In the genomic region with DNA sequence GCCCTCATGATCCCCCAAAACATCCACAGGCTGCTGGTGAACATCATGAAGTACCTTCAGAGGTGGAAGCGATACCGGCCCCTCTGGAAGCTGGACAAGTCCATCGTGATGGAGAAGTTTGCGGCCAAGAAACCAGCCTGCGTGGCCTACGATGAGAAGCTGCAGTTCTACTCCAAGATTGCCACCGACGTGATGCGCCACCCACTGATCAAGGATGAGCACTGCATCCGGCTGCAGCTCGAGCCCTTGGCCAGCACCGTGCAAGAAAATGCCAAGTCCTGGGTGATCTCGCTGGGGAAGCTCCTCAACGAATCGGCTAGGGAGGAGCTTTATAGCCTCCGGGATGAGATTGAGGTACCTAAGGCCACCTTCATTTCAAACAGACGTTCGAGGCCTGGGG, we compare ENCODE assay signal across 9 mouse cellular contexts. TPM values are rescaled to one million over a fixed set of nuclear protein-coding genes. Genes with fewer than 3 reads are reported as not detected.
DNase-seq lines count a peak whose midpoint lies in the region; TF ChIP-seq lines count a peak whose summit lies in the region.
"Had no signal": no experiment of that assay in that cellular context is flagged by ENCODE, and none has a peak within 500 bp of the region (broad histone marks: within the 10 kb centered on the region; RNA-seq: fewer than 3 reads in every experiment).

No protein-coding gene starts in this region.

- dilution Hi-C loops in CH12.LX (cut with MboI; ENCODE audit: extremely low pct_ligation_motif_present, extremely low pct_unique_long_range_greater_than_20kb, low sequenced_read_pairs): no loop called here

- H3K4me2 ChIP-seq in CH12.LX (ENCODE audit: insufficient read depth, low read depth, poor library complexity, severe bottlenecking): no peak overlapping the region
- H3K4me2 ChIP-seq: neural tube, embryonic 13.5 days had no signal

- no peaks in the 10 kb centered on the region for H3K79me2 ChIP-seq in CH12.LX (replicated peaks; ENCODE audit: control insufficient read depth, extremely low read depth, insufficient read depth, poor library complexity, severe bottlenecking)

- H3K27me3 ChIP-seq in CH12.LX (replicated peaks): no peaks in the 10 kb centered on the region
- H3K27me3 ChIP-seq: neural tube, embryonic 13.5 days had no signal

- TF ChIP-seq EP300 in CH12.LX (IDR thresholded peaks at IDR 0.05; ENCODE audit: low read length): no peak

- no peak for TF ChIP-seq POLR2A in CH12.LX (IDR thresholded peaks at IDR 0.05; ENCODE audit: low read depth, low read length)

- H3K9me3 ChIP-seq in CH12.LX (replicated peaks; ENCODE audit: low read length): peaks cover 5% of the 10 kb centered on the region
- H3K9me3 ChIP-seq: neural tube, embryonic 13.5 days had no signal

- H3K4me1 ChIP-seq in CH12.LX (ENCODE audit: control insufficient read depth in 1 of 2, insufficient read depth in 2 of 2): no peaks in the 10 kb centered on the region
- H3K4me1 ChIP-seq: neural tube, embryonic 13.5 days had no signal

- peak; percentile 45 for TF ChIP-seq RAD21 in CH12.LX (IDR thresholded peaks at IDR 0.05; ENCODE audit: low read depth, low read length)

- peak; percentile 30 to 66; a peak in 3 of 4 replicates for TF ChIP-seq CTCF in CH12.LX (conservative IDR thresholded peaks at IDR 0.05 in 1 of 2, IDR thresholded peaks at IDR 0.05 in 1 of 2; ENCODE audit: low read depth in 2 of 2, low read length in 2 of 2)

- no peak overlapping the region for H3K4me3 ChIP-seq in CH12.LX (replicated peaks in 1 of 3; ENCODE audit: low read depth in 2 of 3, low read length in 2 of 3, poor library complexity in 1 of 3)
- H3K4me3 ChIP-seq: neural tube, embryonic 13.5 days had no signal

- no peak overlapping the region for H3K9ac ChIP-seq in CH12.LX (ENCODE audit: insufficient read depth, low read depth)
- H3K9ac ChIP-seq: neural tube, embryonic 13.5 days had no signal

- H3K36me3 ChIP-seq in CH12.LX (replicated peaks in 1 of 2; ENCODE audit: control insufficient read depth in 1 of 2, insufficient read depth in 1 of 2, low read length in 1 of 2): no peaks in the 10 kb centered on the region
- H3K36me3 ChIP-seq: neural tube, embryonic 13.5 days had no signal

- in situ Hi-C loops in CH12.LX (cut with MboI; ENCODE audit: low pct_ligation_motif_present, low pct_unique_long_range_greater_than_20kb, low sequenced_read_pairs): no loop called here

- H3K27ac ChIP-seq in CH12.LX (ENCODE audit: insufficient read depth, low read depth): no peak overlapping the region
- H3K27ac ChIP-seq: neural tube, embryonic 13.5 days had no signal

- peak; percentile 36 to 39 for DNase-seq in cerebellum, postnatal 10 days
- DNase-seq in cerebellum, adult 11-12 months: no peak
- DNase-seq in left cerebral cortex, adult 18-20 months (ENCODE audit: low spot score in 2 of 2): peak; percentile 6 to 16
- no peak for DNase-seq in left cerebral cortex, adult 8-10 months (ENCODE audit: low spot score in 2 of 2)
- DNase-seq in CH12.LX (ENCODE audit: extremely low read depth): peak; percentile 22
- DNase-seq in embryo, embryonic 10.5 days (ENCODE audit: low spot score): peak; percentile 8
- DNase-seq in frontal cortex, postnatal 25 days (ENCODE audit: low spot score in 2 of 2): no peak
- DNase-seq in urinary bladder, adult 18-20 months (ENCODE audit: low spot score in 2 of 2): no peak

TF ChIP-seq in CH12.LX, 34 proteins besides CTCF, POLR2A, EP300 and RAD21:
- TF ChIP-seq SMC3 (IDR thresholded peaks at IDR 0.05; ENCODE audit: low read depth, low read length): peak; percentile 64
- TF ChIP-seq MXI1 (IDR thresholded peaks at IDR 0.05; ENCODE audit: low read depth, low read length): no peak

RNA-seq across cellular contexts. Expression of gene Dnah10, which starts 36.1 kb away (rescaled TPM):
- total RNA-seq in left cerebral cortex, adult 18-20 months (2021): under 1 TPM; 0.21 to 0.30 TPM
- under 1 TPM; 0.59 to 0.72 (median 0.67) TPM for total RNA-seq in left cerebral cortex, adult 8-10 months (2022)
- total RNA-seq in CH12.LX (2012; rRNA removed): 0.04 and 0.08 TPM in 2 replicates
- 0.03 and 0.28 TPM in 2 replicates for total RNA-seq in CH12.LX (2014; rRNA removed)
- 0.26 and 0.30 TPM in 2 replicates for polyA plus RNA-seq in CH12.LX (2012; ENCODE audit: insufficient read length, low read depth)

Comparison
In these comparisons a context has a peak if more than half of its experiments do, and no peak if none do; other contexts are left out.
1. DNase-seq: peak in cerebellum, postnatal 10 days (2 of 2), left cerebral cortex, adult 18-20 months (2 of 2), CH12.LX (single experiment) and embryo, embryonic 10.5 days (single experiment); none in cerebellum, adult 11-12 months (single experiment), left cerebral cortex, adult 8-10 months (0 of 2), frontal cortex, postnatal 25 days (0 of 2) and urinary bladder, adult 18-20 months (0 of 2).